Mouse (Mus musculus) layer of hippocampus, adult 8-10 months (tissue): ENCODE results near the gene Olfr1436. TPM values are rescaled to one million over a fixed set of nuclear protein-coding genes. Genes with fewer than 3 reads are reported as not detected.
"Not testable (repeated sequence)": the region's sequence is repeated elsewhere in the genome, so short reads cannot be mapped to it uniquely, and the experiment has no call there.

ENCODE experiments used
- DNase-seq, 2 experiments: peaks; one replicate each; pipeline ENCODE4 v3.0.0; 2022; ENCODE audit warnings: low spot score in 2 of 2
- total RNA-seq, 4 experiments: library from RNA; stranded (reverse); gene quantifications; 2 replicates each; pipeline ENCODE4 v1.2.4; 2022

Gene Olfr1436
- total RNA-seq = not detected

- not testable (repeated sequence) for DNase-seq
Measured at GRCm38 (mm10) chr19:12299030-12299429, at the start of gene Olfr1436. Olfr1436 (minus strand) TSS chr19:12299130.

GRCm38 (mm10) chr19:12335810-12336209, 36.9 kb upstream of the Olfr1436 start, which contains the start of gene Olfr1438-ps1:
Olfr1438-ps1 (minus strand) TSS chr19:12335910.
- DNase-seq = no peak

GRCm38 (mm10) chr19:12325001-12325400, 26.1 kb upstream of the Olfr1436 start, which contains the start of gene Olfr1437:
Olfr1437 (minus strand) TSS chr19:12325101.
- no peak for DNase-seq

- peak; percentile 5 to 11 for DNase-seq
Measured at GRCm38 (mm10) chr19:12292979-12293378, 6.0 kb downstream of the Olfr1436 start.

- no peak for DNase-seq
Measured at GRCm38 (mm10) chr19:12279554-12279953, 19.4 kb downstream of the Olfr1436 start, which contains the start of gene Olfr1434. Olfr1434 (plus strand) TSS chr19:12279854.

- DNase-seq = no peak
Measured at GRCm38 (mm10) chr19:12260732-12261131, 38.2 kb downstream of the Olfr1436 start, which contains the start of gene Olfr235. Olfr235 (plus strand) TSS chr19:12261032.

Other genes with a start within 250 kb of the Olfr1436 start
- not detected for gene Olfr1424, start 236.4 kb downstream of the Olfr1436 start, total RNA-seq
- gene Olfr1425, start 221.4 kb downstream of the Olfr1436 start, total RNA-seq = not detected
- not detected for gene Olfr1426, start 207.1 kb downstream of the Olfr1436 start, total RNA-seq
- not detected for gene Olfr1427, start 195.8 kb downstream of the Olfr1436 start, total RNA-seq
- not detected for gene Olfr1428, start 183.2 kb downstream of the Olfr1436 start, total RNA-seq
- not detected for gene Olfr76, start 175.9 kb downstream of the Olfr1436 start, total RNA-seq
- not detected for gene Olfr1555-ps1, start 129.0 kb downstream of the Olfr1436 start, total RNA-seq
- gene Olfr1431, start 98.5 kb downstream of the Olfr1436 start, total RNA-seq = not detected
- gene Olfr1432, start 66.5 kb downstream of the Olfr1436 start, total RNA-seq = not detected
- not detected for gene Olfr262, start 57.5 kb downstream of the Olfr1436 start, total RNA-seq
- gene Olfr235, start 38.1 kb downstream of the Olfr1436 start, total RNA-seq = not detected
- gene Olfr1434, start 19.3 kb downstream of the Olfr1436 start, total RNA-seq = not detected
- not detected for gene Olfr1437, start 26.0 kb upstream of the Olfr1436 start, total RNA-seq
- gene Olfr1438-ps1, start 36.8 kb upstream of the Olfr1436 start, total RNA-seq = not detected
- not detected for gene Olfr1440, start 88.1 kb upstream of the Olfr1436 start, total RNA-seq
- gene Olfr1441, start 118.3 kb upstream of the Olfr1436 start, total RNA-seq = not detected
- gene Pfpl, start 128.8 kb upstream of the Olfr1436 start, total RNA-seq = not detected
- 100 to 1,000 TPM in 2 of 4 experiments, 1 to 10 TPM in 2; 7.5 to 158 (median 61.7) TPM for gene Mpeg1, start 161.6 kb upstream of the Olfr1436 start, total RNA-seq
- 10 to 100 TPM; 37.1 to 40.9 (median 39.5) TPM for gene Dtx4, start 202.3 kb upstream of the Olfr1436 start, total RNA-seq
- 1 to 10 TPM; 1.4 to 3.9 (median 2.3) TPM for gene Fam111a, start 246.6 kb upstream of the Olfr1436 start, total RNA-seq